In the genomic region with DNA sequence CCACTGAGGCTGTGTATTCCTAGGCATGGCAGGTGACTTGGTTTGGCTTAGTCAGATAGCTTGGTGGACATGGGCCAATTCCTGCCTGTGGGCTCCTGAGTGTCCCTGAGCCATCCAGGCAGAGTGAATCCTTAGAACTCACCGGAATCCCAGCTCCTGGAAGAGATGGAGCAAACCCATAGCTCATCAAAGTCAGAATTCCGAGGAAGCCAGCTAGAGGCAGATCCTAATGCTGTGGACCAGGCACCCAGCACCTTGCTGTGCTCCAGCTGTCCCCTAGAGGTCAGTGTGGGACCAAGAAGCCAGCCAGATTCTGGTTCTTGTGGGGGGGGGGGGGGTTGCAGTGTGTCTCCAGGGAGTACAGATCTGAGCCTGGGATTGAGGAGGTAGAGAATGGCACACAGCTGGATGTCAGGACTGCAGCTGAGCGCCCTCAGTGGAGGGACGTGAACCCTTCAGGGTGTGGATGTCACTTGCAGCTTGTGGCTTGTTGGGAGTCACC, we compare ENCODE assay signal across 8 mouse cellular contexts. TPM values are rescaled to one million over a fixed set of nuclear protein-coding genes. Genes with fewer than 3 reads are reported as not detected.
DNase-seq lines count a peak whose midpoint lies in the region; ATAC-seq and TF ChIP-seq lines count a peak whose summit lies in the region.

No protein-coding gene starts in this region.

- H3K4me1 ChIP-seq in kidney, embryonic 16.5 days (ENCODE audit: insufficient read depth, low read length): peaks cover 8% of the 10 kb centered on the region
- no peaks in the 10 kb centered on the region for H3K4me1 ChIP-seq in lung, adult 2 months (ENCODE audit: control insufficient read depth, insufficient read depth, low read length)

- intact Hi-C loops in gastrocnemius, adult 2 months (cut with DNase I): loop anchor here (1.0 to 10.0 kb wide), 4 partner anchors 40 to 340 kb away; partner anchors contain the start of gene Utp6

- H3K4me2 ChIP-seq in kidney, embryonic 16.5 days (replicated peaks; ENCODE audit: low read depth, low read length): no peak overlapping the region

- ATAC-seq in kidney, embryonic 16.5 days (ENCODE audit: low FRiP score, low TSS enrichment): peak; percentile 55; the same call in 1 of the 2 replicates

- H3K36me3 ChIP-seq in kidney, embryonic 16.5 days (ENCODE audit: insufficient read depth, low read length): no peaks in the 10 kb centered on the region

- no peaks in the 10 kb centered on the region for H3K27me3 ChIP-seq in kidney, embryonic 16.5 days (ENCODE audit: insufficient read depth, low read length)

- H3K27ac ChIP-seq in gastrocnemius, adult 2 months: no peak overlapping the region
- H3K27ac ChIP-seq in kidney, embryonic 16.5 days (ENCODE audit: low read length): no peak overlapping the region

- WGBS in kidney, embryonic 16.5 days: 13% methylated on average over 4 of the region's 4 CpGs
- 14% methylated on average over 4 of the region's 4 CpGs for WGBS in lung, adult 2 months

- peak; percentile 77 for TF ChIP-seq CTCF in gastrocnemius, adult 2 months (IDR thresholded peaks at IDR 0.05)
- peak; percentile 79 for TF ChIP-seq CTCF in lung, adult 2 months (IDR thresholded peaks at IDR 0.05; ENCODE audit: insufficient read depth, low read length)

- no peaks in the 10 kb centered on the region for H3K9me3 ChIP-seq in kidney, embryonic 16.5 days (ENCODE audit: low read length)

- DNase-seq in B cell, adult 2 months: peak; percentile 69 to 75
- DNase-seq in Muller cell, postnatal 12 days (ENCODE audit: inconsistent ontology term): peak; percentile 64
- DNase-seq in cerebellum, postnatal 10 days: peak; percentile 81 to 85
- DNase-seq in gastrocnemius, adult 2 months: peak; percentile 77
- DNase-seq in lung, adult 2 months: peak; percentile 67
- peak; percentile 75 for DNase-seq in retina, postnatal 1 day
- peak; percentile 64 for DNase-seq in urinary bladder, postnatal 14 days (ENCODE audit: low spot score)

- no peak overlapping the region for H3K9ac ChIP-seq in kidney, embryonic 16.5 days (replicated peaks; ENCODE audit: low read length)

- TF ChIP-seq POLR2A in lung, adult 2 months (IDR thresholded peaks at IDR 0.05; ENCODE audit: borderline replicate concordance, extremely low read depth, low read depth, low read length): no peak

- no peak overlapping the region for H3K4me3 ChIP-seq in gastrocnemius, adult 2 months
- H3K4me3 ChIP-seq in kidney, embryonic 16.5 days (ENCODE audit: low read length): no peak overlapping the region
- no peak overlapping the region for H3K4me3 ChIP-seq in lung, adult 2 months (replicated peaks; ENCODE audit: extremely low read depth, low read depth, low read length)

RNA-seq across cellular contexts. Expression of gene Rab11fip4, which starts 33.8 kb away (rescaled TPM):
- total RNA-seq in gastrocnemius, adult 2 months (2021): under 1 TPM; 0.20 to 0.67 TPM
- polyA plus RNA-seq in kidney, embryonic 16.5 days (2015; fragmentation: Nextera tagmentation; extraction: Ambion mirVana): 11.0 and 11.4 TPM in 2 replicates
- polyA plus RNA-seq in lung, adult 2 months (2012; rRNA removed): 6.9 and 7.3 TPM in 2 replicates
